Mouse (Mus musculus): ENCODE measurements at regions not wholly inside any gene's neighbourhood (a gene's known extent, or its start where the extent isn't known, plus 50 kb on each side); places are given as distances from the start of the nearest gene placed in this dataset.

- no peak overlapping the region for H3K4me3 ChIP-seq (replicated peaks; ENCODE audit: low read length)
- peaks cover 27% of the 10 kb centered on the region for H3K4me1 ChIP-seq (replicated peaks; ENCODE audit: low read depth, low read length)
- no peaks in the 10 kb centered on the region for H3K9me3 ChIP-seq (ENCODE audit: low read length)
- H3K36me3 ChIP-seq (ENCODE audit: insufficient read depth, low read length): no peaks in the 10 kb centered on the region
- TF ChIP-seq CTCF (conservative IDR thresholded peaks at IDR 0.05; ENCODE audit: low read length) (no peak), POU5F1 (IDR thresholded peaks at IDR 0.05; ENCODE audit: borderline replicate concordance, low read length) (no peak), NANOG (IDR thresholded peaks at IDR 0.05; ENCODE audit: borderline replicate concordance, low read length) (no peak)
- peaks cover 6% of the 10 kb centered on the region for H3K27me3 ChIP-seq (ENCODE audit: insufficient read depth, low read length)
Measured at GRCm38 (mm10) chr4:95156451-95157271, 104.6 kb upstream of the Jun start.

DNA sequence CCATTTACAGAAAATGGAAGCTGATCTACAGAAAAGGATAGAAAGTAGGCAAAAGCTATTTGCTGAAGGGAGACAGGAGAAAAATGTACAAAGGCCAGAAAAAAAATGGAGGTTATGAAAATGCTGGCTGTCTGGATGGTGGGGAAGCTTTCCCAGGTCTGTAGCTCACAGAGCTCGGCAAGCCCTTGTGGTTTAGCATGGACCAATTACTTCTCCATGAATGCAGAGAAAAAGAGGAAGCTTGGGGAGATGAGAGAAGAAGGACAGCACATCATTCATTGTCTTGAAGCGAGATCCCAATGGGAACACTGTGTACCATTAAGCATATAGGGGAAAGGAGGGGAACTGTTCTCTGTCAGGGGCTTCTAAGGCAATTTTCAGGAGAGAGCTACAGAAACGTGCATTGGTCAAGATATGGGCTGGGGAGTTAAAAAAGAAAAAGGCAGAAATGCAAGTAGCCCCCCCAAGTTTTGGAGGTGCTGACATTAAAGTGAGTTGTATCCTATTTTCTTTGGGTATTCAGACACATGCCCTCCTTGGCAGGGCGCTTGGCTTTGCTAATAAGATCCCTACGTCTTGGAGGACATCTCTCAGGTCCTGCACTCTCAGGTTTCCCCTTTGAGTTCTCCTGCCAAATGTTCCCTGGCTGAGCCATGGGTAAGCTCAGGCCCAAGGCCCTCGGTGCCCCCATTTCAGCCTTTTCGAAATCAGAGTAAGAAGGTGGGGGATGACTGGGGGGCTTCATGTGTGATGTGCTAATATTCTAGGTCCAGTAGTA is 105.8 kb upstream of the Jun start:
- H3K27me3 ChIP-seq (ENCODE audit: insufficient read depth, low read length): peaks cover 6% of the 10 kb centered on the region
- no peaks in the 10 kb centered on the region for H3K9me3 ChIP-seq (ENCODE audit: low read length)
- TF ChIP-seq CTCF (conservative IDR thresholded peaks at IDR 0.05; ENCODE audit: low read length) (no peak), POU5F1 (IDR thresholded peaks at IDR 0.05; ENCODE audit: borderline replicate concordance, low read length) (no peak), NANOG (IDR thresholded peaks at IDR 0.05; ENCODE audit: borderline replicate concordance, low read length) (no peak)
- H3K4me1 ChIP-seq (replicated peaks; ENCODE audit: low read depth, low read length): peaks cover 39% of the 10 kb centered on the region
- no peak overlapping the region for H3K4me3 ChIP-seq (replicated peaks; ENCODE audit: low read length)
- no peaks in the 10 kb centered on the region for H3K36me3 ChIP-seq (ENCODE audit: insufficient read depth, low read length)

GRCm38 (mm10) chr4:95158632-95159424 is 106.8 kb upstream of the Jun start:
- H3K36me3 ChIP-seq (ENCODE audit: insufficient read depth, low read length): no peaks in the 10 kb centered on the region

DNA sequence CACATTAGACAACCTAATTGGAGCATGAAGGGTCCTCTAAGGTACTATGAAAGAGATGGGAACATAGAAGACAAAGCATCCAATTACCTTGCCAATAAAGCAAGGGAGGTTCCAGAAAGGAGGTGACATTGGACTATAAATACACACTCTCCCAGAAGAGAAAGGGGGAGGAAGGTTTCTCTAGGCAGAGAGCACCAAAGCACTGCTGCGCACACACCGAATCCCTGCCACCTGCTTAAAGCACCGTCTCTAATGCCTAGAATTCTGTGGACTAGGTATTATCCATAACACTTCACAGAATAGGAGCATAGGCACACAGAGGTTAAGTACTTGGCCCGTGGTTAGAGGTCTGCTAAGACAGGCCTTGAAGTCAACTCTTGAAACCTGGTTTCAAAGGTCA is 107.8 kb upstream of the Jun start:
- TF ChIP-seq POU5F1 (IDR thresholded peaks at IDR 0.05; ENCODE audit: borderline replicate concordance, low read length) (no peak), CTCF (conservative IDR thresholded peaks at IDR 0.05; ENCODE audit: low read length) (no peak), NANOG (IDR thresholded peaks at IDR 0.05; ENCODE audit: borderline replicate concordance, low read length) (no peak)
- peaks cover 6% of the 10 kb centered on the region for H3K27me3 ChIP-seq (ENCODE audit: insufficient read depth, low read length)
- H3K36me3 ChIP-seq (ENCODE audit: insufficient read depth, low read length): no peaks in the 10 kb centered on the region
- H3K9me3 ChIP-seq (ENCODE audit: low read length): peaks cover 14% of the 10 kb centered on the region
- no peak overlapping the region for H3K4me3 ChIP-seq (replicated peaks; ENCODE audit: low read length)
- H3K4me1 ChIP-seq (replicated peaks; ENCODE audit: low read depth, low read length): peaks cover 27% of the 10 kb centered on the region

More at GRCm38 (mm10) chr4:95158632-95159424, 106.8 kb upstream of the Jun start:
- TF ChIP-seq CTCF (conservative IDR thresholded peaks at IDR 0.05; ENCODE audit: low read length) (no peak), POU5F1 (IDR thresholded peaks at IDR 0.05; ENCODE audit: borderline replicate concordance, low read length) (no peak), NANOG (IDR thresholded peaks at IDR 0.05; ENCODE audit: borderline replicate concordance, low read length) (no peak)
- H3K27me3 ChIP-seq (ENCODE audit: insufficient read depth, low read length): peaks cover 6% of the 10 kb centered on the region
- H3K9me3 ChIP-seq (ENCODE audit: low read length): peaks cover 4% of the 10 kb centered on the region
- no peak overlapping the region for H3K4me3 ChIP-seq (replicated peaks; ENCODE audit: low read length)
- peaks cover 36% of the 10 kb centered on the region for H3K4me1 ChIP-seq (replicated peaks; ENCODE audit: low read depth, low read length)

DNA sequence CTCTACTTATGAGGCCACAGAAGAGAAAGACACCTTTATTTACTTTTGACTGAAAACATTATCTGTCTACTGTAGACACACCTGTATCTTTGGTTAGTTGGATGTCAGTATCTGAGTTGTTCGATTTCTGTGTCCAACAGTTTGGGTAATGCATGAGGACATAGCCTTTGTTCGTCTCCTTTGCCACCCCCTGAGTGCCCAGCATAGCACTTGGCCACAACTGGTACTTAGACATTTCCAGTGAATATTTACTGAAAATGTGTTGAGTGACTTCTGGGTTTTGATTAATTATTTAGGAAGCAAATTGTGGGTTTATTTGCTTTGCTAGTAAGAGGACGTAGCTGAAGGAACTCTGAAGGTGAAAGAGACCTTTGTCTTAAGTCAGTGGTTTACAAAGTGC is 108.4 kb upstream of the Jun start:
- Histone ChIP-seq H3K9me3 (ENCODE audit: low read length) (peaks cover 15% of the 10 kb centered on the region), H3K4me1 (replicated peaks; ENCODE audit: low read depth, low read length) (peaks cover 27% of the 10 kb centered on the region), H3K36me3 (ENCODE audit: insufficient read depth, low read length) (no peaks in the 10 kb centered on the region), H3K27me3 (ENCODE audit: insufficient read depth, low read length) (peaks cover 6% of the 10 kb centered on the region), H3K4me3 (replicated peaks; ENCODE audit: low read length) (peak overlapping the region; percentile 76)
- TF ChIP-seq NANOG (IDR thresholded peaks at IDR 0.05; ENCODE audit: borderline replicate concordance, low read length) (no peak), POU5F1 (IDR thresholded peaks at IDR 0.05; ENCODE audit: borderline replicate concordance, low read length) (no peak), CTCF (conservative IDR thresholded peaks at IDR 0.05; ENCODE audit: low read length) (no peak)

GRCm38 (mm10) chr4:95160912-95161669 is 109.1 kb upstream of the Jun start:
- no peak for TF ChIP-seq POU5F1 (IDR thresholded peaks at IDR 0.05; ENCODE audit: borderline replicate concordance, low read length)
- TF ChIP-seq CTCF (conservative IDR thresholded peaks at IDR 0.05; ENCODE audit: low read length): no peak
- TF ChIP-seq NANOG (IDR thresholded peaks at IDR 0.05; ENCODE audit: borderline replicate concordance, low read length): no peak
- H3K9me3 ChIP-seq (ENCODE audit: low read length): peaks cover 15% of the 10 kb centered on the region
- H3K4me3 ChIP-seq (replicated peaks; ENCODE audit: low read length): peak overlapping the region; percentile 76
- no peaks in the 10 kb centered on the region for H3K36me3 ChIP-seq (ENCODE audit: insufficient read depth, low read length)
- peaks cover 27% of the 10 kb centered on the region for H3K4me1 ChIP-seq (replicated peaks; ENCODE audit: low read depth, low read length)
- peaks cover 6% of the 10 kb centered on the region for H3K27me3 ChIP-seq (ENCODE audit: insufficient read depth, low read length)

- TF ChIP-seq POU5F1 (IDR thresholded peaks at IDR 0.05; ENCODE audit: borderline replicate concordance, low read length) (no peak), CTCF (conservative IDR thresholded peaks at IDR 0.05; ENCODE audit: low read length) (no peak), NANOG (IDR thresholded peaks at IDR 0.05; ENCODE audit: borderline replicate concordance, low read length) (no peak)
- Histone ChIP-seq H3K4me3 (replicated peaks; ENCODE audit: low read length) (peak overlapping the region; percentile 76), H3K4me1 (replicated peaks; ENCODE audit: low read depth, low read length) (peaks cover 27% of the 10 kb centered on the region), H3K27me3 (ENCODE audit: insufficient read depth, low read length) (peaks cover 6% of the 10 kb centered on the region), H3K36me3 (ENCODE audit: insufficient read depth, low read length) (no peaks in the 10 kb centered on the region), H3K9me3 (ENCODE audit: low read length) (peaks cover 15% of the 10 kb centered on the region)
Measured at GRCm38 (mm10) chr4:95161670-95162020, 109.6 kb upstream of the Jun start.

Data from E14TG2a.4 (cell line).